Mouse (Mus musculus): ENCODE data around the gene Ubn1. TPM values are rescaled to one million over a fixed set of nuclear protein-coding genes. Genes with fewer than 3 reads are reported as not detected.

Gene Ubn1
- polyA plus RNA-seq, 1 experiment: 22.4 TPM

DNA sequence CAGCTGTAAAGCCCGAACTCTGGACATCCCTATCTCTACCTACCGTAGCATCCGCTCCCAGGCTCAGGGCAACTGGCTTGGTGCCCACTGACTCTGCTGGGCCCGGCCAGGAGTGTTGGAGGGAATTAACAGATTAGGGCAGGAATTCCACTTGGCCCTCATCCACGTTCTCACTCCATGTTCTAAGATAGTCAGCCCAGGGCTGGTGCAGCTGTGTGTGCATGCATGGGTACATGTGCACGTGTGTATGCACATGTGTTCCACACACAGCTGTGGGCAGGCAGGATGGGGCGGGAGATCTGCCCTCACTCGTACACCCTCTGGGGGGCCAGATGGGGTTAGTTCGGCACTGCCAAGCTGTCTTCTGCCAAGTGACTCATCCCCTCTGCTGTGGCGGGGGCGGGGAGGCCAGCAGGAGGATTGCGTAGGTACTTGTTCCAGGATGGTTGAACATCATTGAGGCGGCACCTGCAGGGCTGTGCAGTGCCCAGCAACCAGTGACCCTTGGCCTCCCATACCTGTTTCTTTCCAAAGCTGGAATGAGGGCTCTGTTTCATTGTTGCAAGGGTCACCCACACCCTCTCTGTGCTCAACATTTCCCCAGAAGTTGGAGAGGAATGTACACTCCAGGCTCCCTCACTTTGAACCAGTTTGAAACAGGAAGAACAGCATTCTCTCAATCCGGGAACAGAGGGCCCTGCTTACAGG is 84.9 kb downstream of the Ubn1 start:
- no peak for DNase-seq (ENCODE audit: low read depth, low spot score)
- WGBS: 12% methylated on average over 14 of the region's 14 CpGs

DNA sequence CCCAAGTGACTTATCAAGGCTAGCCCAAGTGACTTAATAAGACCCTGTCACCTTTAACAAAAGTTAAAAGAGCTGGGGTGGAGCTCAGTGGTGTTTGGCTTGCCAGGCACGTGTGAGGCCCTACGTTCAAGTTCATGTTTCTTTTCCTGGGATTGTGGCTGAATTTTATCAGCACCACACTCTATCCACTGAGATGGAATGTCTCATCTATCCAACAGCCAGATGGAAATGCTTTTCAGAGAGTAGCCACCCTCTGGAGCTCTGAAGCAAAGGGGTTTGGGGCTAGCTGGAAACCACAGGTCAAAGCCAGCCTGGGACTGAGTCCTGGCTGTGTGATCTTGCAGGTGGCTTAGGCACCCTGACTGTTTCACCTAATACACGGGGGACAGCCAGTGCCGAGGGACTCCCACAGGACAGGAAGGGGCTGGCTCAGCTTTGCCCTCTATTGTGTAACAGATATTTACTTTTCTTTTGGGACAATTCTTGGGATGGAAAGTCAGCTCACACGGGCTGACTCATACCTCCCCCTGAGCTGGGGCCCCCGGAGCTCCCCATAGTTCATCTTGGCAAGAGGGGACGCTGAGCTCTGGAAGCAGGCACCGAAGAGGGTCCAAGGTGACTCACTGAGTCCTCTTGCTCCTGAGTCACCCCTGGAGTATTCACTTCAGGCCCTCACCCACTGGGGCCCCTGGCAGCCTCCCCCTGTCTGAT is 85.8 kb downstream of the Ubn1 start:
- 35% methylated on average over 8 of the region's 8 CpGs for WGBS
- no peak for DNase-seq (ENCODE audit: low read depth, low spot score)

Other genes starting within 250 kb of the Ubn1 start
- not detected in 2 replicates for gene 4930562C15Rik, start 214.6 kb upstream of the Ubn1 start, polyA plus RNA-seq (2012; rRNA removed)
- gene Ubald1, start 169.7 kb upstream of the Ubn1 start, polyA plus RNA-seq (2012; rRNA removed): 25.5 and 26.1 TPM in 2 replicates
- 102 and 116 TPM in 2 replicates for gene Mgrn1, start 163.8 kb upstream of the Ubn1 start, polyA plus RNA-seq (2012; rRNA removed)
- 55.7 and 56.2 TPM in 2 replicates for gene Nudt16l1, start 111.3 kb upstream of the Ubn1 start, polyA plus RNA-seq (2012; rRNA removed)
- gene Anks3, start 85.9 kb upstream of the Ubn1 start, polyA plus RNA-seq (2012; rRNA removed): 25.2 and 44.5 TPM in 2 replicates
- gene Sept12, start 52.2 kb upstream of the Ubn1 start, polyA plus RNA-seq (2012; rRNA removed): 0.11 and 0.44 TPM in 2 replicates
- gene Smim22, start 42.8 kb upstream of the Ubn1 start, polyA plus RNA-seq (2012; rRNA removed): 436 and 466 TPM in 2 replicates
- gene Rogdi, start 36.5 kb upstream of the Ubn1 start, polyA plus RNA-seq (2012; rRNA removed): 46.1 and 51.6 TPM in 2 replicates
- 52.5 and 65.5 TPM in 2 replicates for gene Glyr1, start 194 bp upstream of the Ubn1 start, polyA plus RNA-seq (2012; rRNA removed)
- 0.81 and 0.86 TPM in 2 replicates for gene Ppl, start 82.4 kb downstream of the Ubn1 start, polyA plus RNA-seq (2012; rRNA removed)
- gene Sec14l5, start 97.1 kb downstream of the Ubn1 start, polyA plus RNA-seq (2012; rRNA removed): 0.01 TPM in 1 of 2 replicates, not detected in the other
- gene Nagpa, start 154.0 kb downstream of the Ubn1 start, polyA plus RNA-seq (2012; rRNA removed): 31.4 and 36.4 TPM in 2 replicates
- 4.1 and 5.0 TPM in 2 replicates for gene AU021092, start 172.2 kb downstream of the Ubn1 start, polyA plus RNA-seq (2012; rRNA removed)
- gene Alg1, start 183.6 kb downstream of the Ubn1 start, polyA plus RNA-seq (2012; rRNA removed): 32.6 and 35.1 TPM in 2 replicates
- 41.1 and 43.2 TPM in 2 replicates for gene Eef2kmt, start 205.9 kb downstream of the Ubn1 start, polyA plus RNA-seq (2012; rRNA removed)